Comparison of ENCODE assay signal across 8 mouse cellular contexts in genomic region chr1:74001449-74001820, GRCm38 (mm10).
A peak's percentile ranks its signal among the peaks of the same experiment; 100 is the strongest.
DNase-seq lines count a peak whose midpoint lies in the region; ATAC-seq lines count a peak whose summit lies in the region.

No protein-coding gene starts in this region.

- peak overlapping the region; percentile 52 for H3K9ac ChIP-seq in heart, embryonic 12.5 days
- peak overlapping the region; percentile 5; the same call in 1 of the 2 replicates for H3K9ac ChIP-seq in liver, embryonic 11.5 days (ENCODE audit: low read depth, low read length)
- no peak overlapping the region for H3K9ac ChIP-seq in forebrain, embryonic 11.5 days (ENCODE audit: low read length)

- H3K27me3 ChIP-seq in heart, embryonic 12.5 days (replicated peaks) = no peaks in the 10 kb centered on the region
- no peaks in the 10 kb centered on the region for H3K27me3 ChIP-seq in liver, embryonic 11.5 days (replicated peaks; ENCODE audit: control insufficient read depth, insufficient read depth, low read length)
- H3K27me3 ChIP-seq in forebrain, embryonic 11.5 days (ENCODE audit: control insufficient read depth, insufficient read depth, low read length) = no peaks in the 10 kb centered on the region

- peaks cover 98% of the 10 kb centered on the region for H3K4me1 ChIP-seq in heart, embryonic 12.5 days (replicated peaks)
- H3K4me1 ChIP-seq in liver, embryonic 11.5 days (replicated peaks; ENCODE audit: control insufficient read depth, insufficient read depth, low read length) = peaks cover 38% of the 10 kb centered on the region
- H3K4me1 ChIP-seq in forebrain, embryonic 11.5 days (replicated peaks; ENCODE audit: control insufficient read depth, insufficient read depth, low read length) = peaks cover 7% of the 10 kb centered on the region

- H3K4me2 ChIP-seq in heart, embryonic 12.5 days = peak overlapping the region; percentile 9; the same call in 1 of the 2 replicates
- H3K4me2 ChIP-seq in liver, embryonic 11.5 days = peak overlapping the region; percentile 46
- H3K4me2 ChIP-seq in forebrain, embryonic 11.5 days (ENCODE audit: low read depth, low read length, severe bottlenecking) = no peak overlapping the region

- ATAC-seq in heart, embryonic 12.5 days (ENCODE audit: insufficient number of reproducible peaks, low FRiP score) = no peak
- ATAC-seq in liver, embryonic 11.5 days (replicated peaks; ENCODE audit: low FRiP score) = peak; percentile 82
- ATAC-seq in forebrain, embryonic 11.5 days (replicated peaks; ENCODE audit: low FRiP score) = no peak

- no peak overlapping the region for H3K4me3 ChIP-seq in heart, embryonic 12.5 days
- H3K4me3 ChIP-seq in liver, embryonic 11.5 days (ENCODE audit: low read depth, low read length) = peak overlapping the region; percentile 18
- no peak overlapping the region for H3K4me3 ChIP-seq in forebrain, embryonic 11.5 days (ENCODE audit: low read depth, low read length)

- WGBS in heart, embryonic 12.5 days = 38% methylated on average over 10 of the region's 10 CpGs
- WGBS in liver, embryonic 11.5 days = 52% methylated on average over 10 of the region's 10 CpGs
- WGBS in forebrain, embryonic 11.5 days = 68% methylated on average over 10 of the region's 10 CpGs

- H3K9me3 ChIP-seq in heart, embryonic 12.5 days (replicated peaks) = no peaks in the 10 kb centered on the region
- no peaks in the 10 kb centered on the region for H3K9me3 ChIP-seq in liver, embryonic 11.5 days (ENCODE audit: control insufficient read depth, low read length)
- no peaks in the 10 kb centered on the region for H3K9me3 ChIP-seq in forebrain, embryonic 11.5 days (ENCODE audit: control insufficient read depth, low read length)

- DNase-seq in thymus, postnatal 14 days = peak; percentile 27
- DNase-seq in thymus, postnatal 10 days (ENCODE audit: low spot score in 2 of 2) = no peak
- no peak for DNase-seq in liver, embryonic 11.5 days (ENCODE audit: low spot score)
- peak; percentile 47 to 50 for DNase-seq in spleen, postnatal 14 days (ENCODE audit: low spot score in 2 of 2)
- no peak for DNase-seq in layer of hippocampus, postnatal 14 days (ENCODE audit: low spot score in 2 of 2)
- DNase-seq in forebrain, embryonic 11.5 days (ENCODE audit: low spot score) = no peak
- no peak for DNase-seq in cerebellum, adult 9-11 months

- peaks cover 13% of the 10 kb centered on the region for H3K36me3 ChIP-seq in heart, embryonic 12.5 days
- no peaks in the 10 kb centered on the region; the same call in 1 of the 2 replicates for H3K36me3 ChIP-seq in liver, embryonic 11.5 days (ENCODE audit: control insufficient read depth, insufficient read depth, low read length)
- H3K36me3 ChIP-seq in forebrain, embryonic 11.5 days (ENCODE audit: control insufficient read depth, insufficient read depth, low read length) = no peaks in the 10 kb centered on the region

- peak overlapping the region; percentile 96 for H3K27ac ChIP-seq in heart, embryonic 12.5 days (ENCODE audit: poor library complexity, severe bottlenecking)
- peak overlapping the region; percentile 32; the same call in 1 of the 2 replicates for H3K27ac ChIP-seq in liver, embryonic 11.5 days (ENCODE audit: low read depth, low read length)
- no peak overlapping the region for H3K27ac ChIP-seq in forebrain, embryonic 11.5 days (ENCODE audit: low read depth, low read length)

Comparison
In these comparisons a context has a peak if more than half of its experiments do, and no peak if none do; other contexts are left out.
1. DNase-seq: peak in thymus, postnatal 14 days (single experiment) and spleen, postnatal 14 days (2 of 2); none in thymus, postnatal 10 days (0 of 2), liver, embryonic 11.5 days (single experiment), layer of hippocampus, postnatal 14 days (0 of 2), forebrain, embryonic 11.5 days (single experiment) and cerebellum, adult 9-11 months (single experiment).